Mouse (Mus musculus) central nervous system, embryonic 14 days (tissue): ENCODE results near the gene Prss2. TPM values are rescaled to one million over a fixed set of nuclear protein-coding genes. Genes with fewer than 3 reads are reported as not detected.

ENCODE experiments used
- polyA plus RNA-seq: library from polyadenylated mRNA; depleted of rRNA; stranded (reverse); fragments of >200 nt; gene quantifications from 2 replicates; pipeline ENCODE4 v1.2.3, GENCODE M21; 2012; rRNA removed

Gene Prss2
- polyA plus RNA-seq = not detected in 2 replicates

GRCm38 (mm10) chr6:41521487-41521886 is at the start of gene Prss2:
Prss2 (plus strand) TSS chr6:41521787.

Other genes with a start within 250 kb of the Prss2 start
- gene Try4, start 219.5 kb upstream of the Prss2 start, polyA plus RNA-seq = not detected in 2 replicates
- gene Try5, start 204.9 kb upstream of the Prss2 start, polyA plus RNA-seq = 0.25 TPM in 2 replicates
- gene Try10, start 167.7 kb upstream of the Prss2 start, polyA plus RNA-seq = not detected in 2 replicates
- 0.09 and 0.15 TPM in 2 replicates for gene Prss3, start 144.1 kb upstream of the Prss2 start, polyA plus RNA-seq
- not detected in 2 replicates for gene Gm5771, start 129.4 kb upstream of the Prss2 start, polyA plus RNA-seq
- gene Gm10334, start 75.6 kb upstream of the Prss2 start, polyA plus RNA-seq = not detected in 2 replicates
- gene Prss1, start 62.9 kb upstream of the Prss2 start, polyA plus RNA-seq = not detected in 2 replicates
- 33.5 and 40.0 TPM in 2 replicates for gene Ephb6, start 83.7 kb downstream of the Prss2 start, polyA plus RNA-seq
- gene Trpv6, start 114.6 kb downstream of the Prss2 start, polyA plus RNA-seq = 0.04 and 0.19 TPM in 2 replicates
- not detected in 2 replicates for gene Trpv5, start 159.0 kb downstream of the Prss2 start, polyA plus RNA-seq
- not detected in 2 replicates for gene Llcfc1, start 162.6 kb downstream of the Prss2 start, polyA plus RNA-seq
- gene Kel, start 182.6 kb downstream of the Prss2 start, polyA plus RNA-seq = 0.63 and 0.71 TPM in 2 replicates